Mouse (Mus musculus) forebrain, embryonic 15.5 days (tissue): ENCODE measurements at regions not wholly inside any gene's neighbourhood (a gene's known extent, or its start where the extent isn't known, plus 50 kb on each side); places are given as distances from the start of the nearest gene placed in this dataset.

ENCODE experiments used
- ATAC-seq: fragments of 200-750 bp; cut with Nextera tagmentation; replicated peaks from 2 replicates; pipeline ENCODE4 v1.8.0; 2017; ENCODE audit warnings: mild to moderate bottlenecking, moderate TSS enrichment, moderate library complexity
- H3K27ac ChIP-seq: fragments of 300-500 bp; sonication (generic); replicated peaks from 2 replicates; pipeline ENCODE4 v1.5.1; 2015; ENCODE audit warnings: mild to moderate bottlenecking, inconsistent platforms
- H3K27me3 ChIP-seq: fragments of 300-500 bp; sonication (generic); 2 replicates; pipeline ENCODE4 v1.6.1; 2015; ENCODE audit warnings: inconsistent platforms
- H3K36me3 ChIP-seq: fragments of 300-500 bp; sonication (generic); 2 replicates; pipeline ENCODE4 v1.6.1; 2015; ENCODE audit warnings: mild to moderate bottlenecking, inconsistent platforms
- H3K4me1 ChIP-seq: fragments of 300-500 bp; sonication (generic); 2 replicates; pipeline ENCODE4 v1.6.1; 2015; ENCODE audit warnings: inconsistent platforms
- H3K4me2 ChIP-seq: fragments of 300-500 bp; sonication (generic); replicated peaks from 2 replicates; pipeline ENCODE4 v1.6.1; 2015; ENCODE audit warnings: mild to moderate bottlenecking, inconsistent platforms
- H3K4me3 ChIP-seq: fragments of 300-500 bp; sonication (generic); 2 replicates; pipeline ENCODE4 v1.5.1; 2015; ENCODE audit warnings: mild to moderate bottlenecking, inconsistent platforms
- H3K9ac ChIP-seq: fragments of 300-500 bp; sonication (generic); replicated peaks from 2 replicates; pipeline ENCODE4 v1.6.1; 2015; ENCODE audit warnings: mild to moderate bottlenecking, inconsistent platforms
- H3K9me3 ChIP-seq: fragments of 300-500 bp; sonication (generic); 2 replicates; pipeline ENCODE4 v1.6.1; 2016; ENCODE audit warnings: inconsistent platforms
- WGBS: fragments of 180-500 bp; shearing (Covaris S2); methylation state at CpG from one replicate; pipeline ENCODE4 v1.1.7; 2015; ENCODE audit warnings: mixed read lengths; 5-methylcytosine and 5-hydroxymethylcytosine counted together

GRCm38 (mm10) chrX:167088438-167088837 lies 120.7 kb downstream of the Tmsb4x start:
- Histone ChIP-seq H3K27me3 (no peaks in the 10 kb centered on the region), H3K36me3 (no peaks in the 10 kb centered on the region), H3K9ac (no peak overlapping the region), H3K9me3 (no peaks in the 10 kb centered on the region), H3K4me2 (no peak overlapping the region), H3K27ac (no peak overlapping the region), H3K4me3 (no peak overlapping the region), H3K4me1 (no peaks in the 10 kb centered on the region)
- WGBS: 64% methylated on average over 2 of the region's 2 CpGs
- ATAC-seq: no peak

- Histone ChIP-seq H3K36me3 (no peaks in the 10 kb centered on the region), H3K4me3 (no peak overlapping the region), H3K4me1 (no peaks in the 10 kb centered on the region), H3K9ac (no peak overlapping the region), H3K27me3 (no peaks in the 10 kb centered on the region), H3K9me3 (no peaks in the 10 kb centered on the region), H3K27ac (no peak overlapping the region), H3K4me2 (no peak overlapping the region)
- WGBS: 38% methylated on average over 3 of the region's 3 CpGs
- no peak for ATAC-seq
Measured at GRCm38 (mm10) chrX:167080821-167081220, 128.3 kb downstream of the Tmsb4x start.

- no peaks in the 10 kb centered on the region for H3K27me3 ChIP-seq
- no peaks in the 10 kb centered on the region for H3K9me3 ChIP-seq
- no peaks in the 10 kb centered on the region for H3K4me1 ChIP-seq
- no peak for ATAC-seq
- no peak overlapping the region for H3K4me3 ChIP-seq
- 85% methylated on average over 2 of the region's 2 CpGs for WGBS
- no peaks in the 10 kb centered on the region for H3K36me3 ChIP-seq
- no peak overlapping the region for H3K27ac ChIP-seq
- no peak overlapping the region for H3K4me2 ChIP-seq
- no peak overlapping the region for H3K9ac ChIP-seq
Measured at GRCm38 (mm10) chrX:167069075-167069474, 140.0 kb downstream of the Tmsb4x start.

GRCm38 (mm10) chrX:167067918-167068317 lies 141.2 kb downstream of the Tmsb4x start:
- ATAC-seq: no peak
- H3K36me3 ChIP-seq: no peaks in the 10 kb centered on the region
- H3K9me3 ChIP-seq: no peaks in the 10 kb centered on the region
- H3K27ac ChIP-seq: no peak overlapping the region
- no peaks in the 10 kb centered on the region for H3K27me3 ChIP-seq
- 85% methylated on average over 3 of the region's 3 CpGs for WGBS
- no peaks in the 10 kb centered on the region for H3K4me1 ChIP-seq
- H3K9ac ChIP-seq: no peak overlapping the region
- no peak overlapping the region for H3K4me2 ChIP-seq
- H3K4me3 ChIP-seq: no peak overlapping the region

- ATAC-seq: no peak
- H3K9me3 ChIP-seq: no peaks in the 10 kb centered on the region
- H3K27ac ChIP-seq: no peak overlapping the region
- H3K27me3 ChIP-seq: no peaks in the 10 kb centered on the region
- H3K4me2 ChIP-seq: no peak overlapping the region
- no peak overlapping the region for H3K9ac ChIP-seq
- WGBS: 57% methylated on average over 4 of the region's 4 CpGs
- no peak overlapping the region for H3K4me3 ChIP-seq
- H3K36me3 ChIP-seq: no peaks in the 10 kb centered on the region
- no peaks in the 10 kb centered on the region for H3K4me1 ChIP-seq
Measured at GRCm38 (mm10) chrX:167063881-167064280, 145.2 kb downstream of the Tmsb4x start.

GRCm38 (mm10) chrX:167052456-167052855 lies 156.7 kb downstream of the Tmsb4x start:
- Histone ChIP-seq H3K4me3 (no peak overlapping the region), H3K27me3 (no peaks in the 10 kb centered on the region), H3K36me3 (no peaks in the 10 kb centered on the region), H3K9ac (no peak overlapping the region), H3K4me1 (no peaks in the 10 kb centered on the region), H3K4me2 (no peak overlapping the region), H3K27ac (no peak overlapping the region), H3K9me3 (no peaks in the 10 kb centered on the region)
- WGBS: 83% methylated on average over 10 of the region's 10 CpGs
- no peak for ATAC-seq

GRCm38 (mm10) chrX:167050066-167050465 lies 159.0 kb downstream of the Tmsb4x start:
- ATAC-seq: no peak
- 73% methylated on average over 4 of the region's 4 CpGs for WGBS
- H3K27ac ChIP-seq: no peak overlapping the region

GRCm38 (mm10) chrX:167049191-167049968 lies 159.7 kb downstream of the Tmsb4x start:
- ATAC-seq: no peak
- Histone ChIP-seq H3K9ac (no peak overlapping the region), H3K27me3 (no peaks in the 10 kb centered on the region), H3K4me2 (no peak overlapping the region), H3K27ac (no peak overlapping the region), H3K36me3 (no peaks in the 10 kb centered on the region), H3K4me3 (no peak overlapping the region), H3K9me3 (no peaks in the 10 kb centered on the region), H3K4me1 (no peaks in the 10 kb centered on the region)
- WGBS: 72% methylated on average over 5 of the region's 5 CpGs

More at GRCm38 (mm10) chrX:167050066-167050465, 159.0 kb downstream of the Tmsb4x start:
- Histone ChIP-seq H3K4me2 (no peak overlapping the region), H3K4me1 (no peaks in the 10 kb centered on the region), H3K9me3 (no peaks in the 10 kb centered on the region), H3K4me3 (no peak overlapping the region), H3K36me3 (no peaks in the 10 kb centered on the region), H3K9ac (no peak overlapping the region), H3K27me3 (no peaks in the 10 kb centered on the region)

GRCm38 (mm10) chrX:167037971-167038370 lies 171.1 kb downstream of the Tmsb4x start:
- H3K9ac ChIP-seq: no peak overlapping the region
- no peaks in the 10 kb centered on the region for H3K9me3 ChIP-seq
- no peak overlapping the region for H3K4me2 ChIP-seq
- ATAC-seq: no peak
- no peak overlapping the region for H3K27ac ChIP-seq
- H3K4me1 ChIP-seq: no peaks in the 10 kb centered on the region
- H3K4me3 ChIP-seq: no peak overlapping the region
- H3K27me3 ChIP-seq: no peaks in the 10 kb centered on the region
- no peaks in the 10 kb centered on the region for H3K36me3 ChIP-seq

GRCm38 (mm10) chrX:167036355-167036754 lies 172.8 kb downstream of the Tmsb4x start:
- H3K4me1 ChIP-seq: no peaks in the 10 kb centered on the region
- no peaks in the 10 kb centered on the region for H3K9me3 ChIP-seq
- no peak overlapping the region for H3K4me3 ChIP-seq
- H3K27ac ChIP-seq: no peak overlapping the region
- no peak overlapping the region for H3K4me2 ChIP-seq
- no peak overlapping the region for H3K9ac ChIP-seq
- ATAC-seq: no peak
- WGBS: 64% methylated on average over 1 of the region's 1 CpGs
- H3K36me3 ChIP-seq: no peaks in the 10 kb centered on the region
- H3K27me3 ChIP-seq: no peaks in the 10 kb centered on the region

- Histone ChIP-seq H3K4me2 (no peak overlapping the region), H3K27me3 (no peaks in the 10 kb centered on the region), H3K9ac (no peak overlapping the region), H3K4me1 (no peaks in the 10 kb centered on the region), H3K27ac (no peak overlapping the region), H3K36me3 (no peaks in the 10 kb centered on the region), H3K9me3 (no peaks in the 10 kb centered on the region), H3K4me3 (no peak overlapping the region)
- no peak for ATAC-seq
Measured at GRCm38 (mm10) chrX:167035639-167036038, 173.5 kb downstream of the Tmsb4x start.

- Histone ChIP-seq H3K36me3 (no peaks in the 10 kb centered on the region), H3K27ac (no peak overlapping the region), H3K9ac (no peak overlapping the region), H3K4me1 (no peaks in the 10 kb centered on the region), H3K4me3 (no peak overlapping the region), H3K4me2 (no peak overlapping the region), H3K27me3 (no peaks in the 10 kb centered on the region), H3K9me3 (no peaks in the 10 kb centered on the region)
- ATAC-seq: no peak
- 85% methylated on average over 2 of the region's 2 CpGs for WGBS
Measured at GRCm38 (mm10) chrX:167033091-167033490, 176.0 kb downstream of the Tmsb4x start.

- WGBS: 47% methylated on average over 3 of the region's 3 CpGs
- no peaks in the 10 kb centered on the region for H3K36me3 ChIP-seq
- no peak for ATAC-seq
Measured at GRCm38 (mm10) chrX:167032586-167032985, 176.5 kb downstream of the Tmsb4x start.

More at GRCm38 (mm10) chrX:167032586-167032985, 176.5 kb downstream of the Tmsb4x start:
- H3K27me3 ChIP-seq: no peaks in the 10 kb centered on the region
- H3K9me3 ChIP-seq: no peaks in the 10 kb centered on the region
- no peaks in the 10 kb centered on the region for H3K4me1 ChIP-seq
- H3K9ac ChIP-seq: no peak overlapping the region
- no peak overlapping the region for H3K4me2 ChIP-seq
- H3K27ac ChIP-seq: no peak overlapping the region
- no peak overlapping the region for H3K4me3 ChIP-seq
